Mouse (Mus musculus): ENCODE results near the gene Cntnap5c. TPM values are rescaled to one million over a fixed set of nuclear protein-coding genes. Genes with fewer than 3 reads are reported as not detected.
"Not testable (repeated sequence)": the region's sequence is repeated elsewhere in the genome, so short reads cannot be mapped to it uniquely, and the experiment has no call there.

Cntnap5c gene
- polyA plus RNA-seq, 1 experiment from 2014 or later = 0.03 TPM

- no peak for TF ChIP-seq CTCF (IDR thresholded peaks at IDR 0.05)
- in situ Hi-C loops (cut with MboI; ENCODE audit: low pct_unique_long_range_greater_than_20kb) = no loop called here
- POLR2A ChIA-PET = interaction anchor here (0.6 kb wide), 1 partner anchor 68 kb away, joined by 3 read pairs; the partner anchor contains the start of gene Cntnap5c
- ATAC-seq (no peak), DNase-seq (ENCODE audit: low read depth, low spot score) (no peak)
- CTCF ChIA-PET = no interaction called here
- H3K27me3 ChIP-seq = no peaks in the 10 kb centered on the region
These were observed 68.0 kb downstream of the Cntnap5c start for GRCm38 (mm10) chr17:57837090-57837971.

- POLR2A ChIA-PET; ATAC-seq; H3K27me3 ChIP-seq; in situ Hi-C loops (cut with MboI; ENCODE audit: low pct_unique_long_range_greater_than_20kb); DNase-seq (ENCODE audit: low read depth, low spot score); CTCF ChIA-PET: not testable (repeated sequence)
These were observed 86.4 kb downstream of the Cntnap5c start for GRCm38 (mm10) chr17:57855811-57856210.

- CTCF ChIA-PET = no interaction called here
These were observed 96.6 kb downstream of the Cntnap5c start for GRCm38 (mm10) chr17:57865996-57866395.

DNA sequence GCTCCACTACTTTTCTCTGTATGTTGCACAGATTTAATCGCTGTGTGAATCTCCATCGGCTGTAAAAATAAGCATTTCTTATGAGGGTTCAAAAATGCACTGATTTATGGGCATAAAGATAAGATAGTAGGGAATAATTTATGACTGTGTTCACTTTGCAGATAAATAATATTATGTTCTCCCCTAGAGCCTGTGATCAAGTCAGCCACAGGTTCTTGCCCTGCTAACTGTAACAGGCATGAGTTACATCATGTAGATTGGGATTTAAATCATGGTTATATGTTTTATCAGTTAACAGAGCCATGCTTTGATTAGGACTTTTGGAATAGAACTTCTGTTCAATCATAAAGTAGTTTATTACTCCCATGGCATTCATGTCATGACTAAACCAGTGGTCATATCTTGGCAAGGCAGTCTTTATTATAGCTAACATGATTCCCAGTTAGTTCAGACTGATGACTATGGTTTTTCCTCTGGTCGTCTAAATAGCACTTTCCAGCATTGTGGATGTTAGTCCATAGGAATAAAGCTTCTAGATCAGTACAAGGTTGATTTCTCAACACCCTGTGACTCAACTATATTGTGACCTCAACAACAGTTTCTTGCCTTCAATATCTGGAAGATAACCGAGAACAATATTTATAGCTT is 118.5 kb downstream of the Cntnap5c start:
- CTCF ChIA-PET = interaction anchor here (2.1 kb wide), 1 partner anchor 14 kb away, joined by 4 read pairs; no protein-coding TSS in a partner anchor
- no peak for TF ChIP-seq CTCF (IDR thresholded peaks at IDR 0.05)
- no peak for ATAC-seq
- DNase-seq (ENCODE audit: low read depth, low spot score) = no peak
- in situ Hi-C loops (cut with MboI; ENCODE audit: low pct_unique_long_range_greater_than_20kb) = no loop called here
- H3K27me3 ChIP-seq = no peaks in the 10 kb centered on the region
- POLR2A ChIA-PET = interaction anchor here (0.6 kb wide), 1 partner anchor 20 kb away, joined by 3 read pairs; no protein-coding TSS in a partner anchor

More at GRCm38 (mm10) chr17:57865996-57866395, 96.6 kb downstream of the Cntnap5c start:
- POLR2A ChIA-PET = no interaction called here
- ATAC-seq (no peak), DNase-seq (ENCODE audit: low read depth, low spot score) (no peak)
- in situ Hi-C loops (cut with MboI; ENCODE audit: low pct_unique_long_range_greater_than_20kb) = no loop called here
- no peak for TF ChIP-seq CTCF (IDR thresholded peaks at IDR 0.05)
- H3K27me3 ChIP-seq = no peaks in the 10 kb centered on the region

GRCm38 (mm10) chr17:57911770-57912293 is 142.5 kb downstream of the Cntnap5c start:
- ChIA-PET CTCF (no interaction called here), POLR2A (no interaction called here)
- in situ Hi-C loops (cut with MboI; ENCODE audit: low pct_unique_long_range_greater_than_20kb) = no loop called here
- no peak for TF ChIP-seq CTCF (IDR thresholded peaks at IDR 0.05)
- ATAC-seq = no peak
- H3K27me3 ChIP-seq = no peaks in the 10 kb centered on the region
- DNase-seq (ENCODE audit: low read depth, low spot score) = no peak

DNA sequence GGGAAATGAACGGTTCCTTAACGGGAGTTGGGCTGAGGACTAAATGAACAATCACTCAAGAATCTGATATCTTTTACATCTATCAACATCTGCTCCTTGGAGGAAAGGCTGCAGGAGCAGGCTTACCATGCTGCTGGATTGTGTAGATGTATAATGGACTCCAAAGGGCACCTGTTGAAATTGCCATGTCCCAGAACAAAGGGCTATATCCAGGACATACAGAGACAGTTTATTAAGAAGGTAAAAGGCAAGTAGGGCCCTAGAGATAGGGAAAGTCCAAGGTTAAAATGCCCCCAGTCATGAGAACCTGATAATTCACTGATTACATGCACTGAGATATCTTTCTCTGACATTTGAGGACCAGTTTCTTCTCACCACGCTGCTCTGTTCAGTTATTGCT is 214.9 kb downstream of the Cntnap5c start:
- ChIA-PET CTCF (no interaction called here), POLR2A (no interaction called here)
- no peak for ATAC-seq
- TF ChIP-seq CTCF (IDR thresholded peaks at IDR 0.05) = no peak
- in situ Hi-C loops (cut with MboI; ENCODE audit: low pct_unique_long_range_greater_than_20kb) = loop anchor here (10.0 kb wide), 1 partner anchor 841 kb away; no protein-coding TSS in a partner anchor
- H3K27me3 ChIP-seq = no peaks in the 10 kb centered on the region
- no peak for DNase-seq (ENCODE audit: low read depth, low spot score)

- POLR2A ChIA-PET = no interaction called here
These were observed 219.1 kb downstream of the Cntnap5c start for GRCm38 (mm10) chr17:57988420-57988819.

DNA sequence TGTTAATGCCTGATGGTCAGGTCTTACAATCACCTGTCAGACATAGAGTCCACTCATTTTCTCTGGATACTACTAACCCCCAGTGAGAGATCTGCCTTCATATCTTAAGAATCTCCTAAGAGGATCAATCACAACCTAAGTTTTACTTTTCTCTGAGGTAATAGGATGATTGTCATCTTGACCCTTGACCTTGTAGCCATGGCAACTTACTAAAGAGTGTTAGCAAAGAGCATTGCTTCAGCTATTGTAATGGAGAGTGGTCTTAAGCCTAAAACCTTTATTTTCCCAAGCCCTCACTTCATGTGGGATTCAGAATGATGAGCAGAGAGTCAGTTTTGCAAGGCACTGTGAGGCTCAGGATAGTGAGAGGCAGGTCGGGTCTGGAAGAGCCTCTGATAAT is 227.1 kb downstream of the Cntnap5c start:
- no peak for TF ChIP-seq CTCF (IDR thresholded peaks at IDR 0.05)
- ChIA-PET POLR2A (no interaction called here), CTCF (interaction anchor here (1.4 kb wide), 1 partner anchor 10 kb away, joined by 3 read pairs; no protein-coding TSS in a partner anchor)
- in situ Hi-C loops (cut with MboI; ENCODE audit: low pct_unique_long_range_greater_than_20kb) = no loop called here
- DNase-seq (ENCODE audit: low read depth, low spot score) (no peak), ATAC-seq (no peak)
- H3K27me3 ChIP-seq = no peaks in the 10 kb centered on the region

More at GRCm38 (mm10) chr17:57988420-57988819, 219.1 kb downstream of the Cntnap5c start:
- DNase-seq (ENCODE audit: low read depth, low spot score) = no peak
- ATAC-seq = no peak
- CTCF ChIA-PET = interaction anchor here (0.9 kb wide), 1 partner anchor 9 kb away, joined by 3 read pairs; no protein-coding TSS in a partner anchor
- TF ChIP-seq CTCF (IDR thresholded peaks at IDR 0.05) = no peak
- in situ Hi-C loops (cut with MboI; ENCODE audit: low pct_unique_long_range_greater_than_20kb) = loop anchor here (10.0 kb wide), 1 partner anchor 836 kb away; no protein-coding TSS in a partner anchor
- H3K27me3 ChIP-seq = no peaks in the 10 kb centered on the region

GRCm38 (mm10) chr17:57999080-57999479 is 229.7 kb downstream of the Cntnap5c start:
- TF ChIP-seq CTCF (IDR thresholded peaks at IDR 0.05) = no peak
- ATAC-seq (peak; percentile 76), DNase-seq (ENCODE audit: low read depth, low spot score) (peak; percentile 25)
- ChIA-PET CTCF (no interaction called here), POLR2A (no interaction called here)
- in situ Hi-C loops (cut with MboI; ENCODE audit: low pct_unique_long_range_greater_than_20kb) = no loop called here
- no peaks in the 10 kb centered on the region for H3K27me3 ChIP-seq

DNA sequence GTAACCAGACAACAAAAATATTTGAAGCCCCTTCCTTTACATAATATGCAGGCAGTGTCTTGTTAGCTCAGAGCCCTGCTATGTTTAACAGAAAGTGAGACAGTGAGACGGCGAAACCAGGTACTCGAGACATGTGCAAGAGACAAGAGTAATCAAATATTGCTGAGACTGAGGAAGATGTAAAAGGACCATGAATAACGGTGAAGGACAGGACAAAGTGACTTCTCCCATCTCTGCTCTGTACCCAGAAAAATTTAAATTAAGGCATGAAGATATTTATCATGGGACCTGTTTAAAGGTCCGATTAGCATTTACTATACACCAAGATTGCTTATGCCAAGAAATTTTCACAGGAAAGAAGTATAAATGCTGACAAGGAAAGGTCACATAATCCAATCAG is 233.5 kb downstream of the Cntnap5c start:
- no peak for TF ChIP-seq CTCF (IDR thresholded peaks at IDR 0.05)
- ATAC-seq = no peak
- in situ Hi-C loops (cut with MboI; ENCODE audit: low pct_unique_long_range_greater_than_20kb) = no loop called here
- CTCF ChIA-PET = no interaction called here
- DNase-seq (ENCODE audit: low read depth, low spot score) = no peak
- H3K27me3 ChIP-seq = no peaks in the 10 kb centered on the region
- POLR2A ChIA-PET = no interaction called here

DNA sequence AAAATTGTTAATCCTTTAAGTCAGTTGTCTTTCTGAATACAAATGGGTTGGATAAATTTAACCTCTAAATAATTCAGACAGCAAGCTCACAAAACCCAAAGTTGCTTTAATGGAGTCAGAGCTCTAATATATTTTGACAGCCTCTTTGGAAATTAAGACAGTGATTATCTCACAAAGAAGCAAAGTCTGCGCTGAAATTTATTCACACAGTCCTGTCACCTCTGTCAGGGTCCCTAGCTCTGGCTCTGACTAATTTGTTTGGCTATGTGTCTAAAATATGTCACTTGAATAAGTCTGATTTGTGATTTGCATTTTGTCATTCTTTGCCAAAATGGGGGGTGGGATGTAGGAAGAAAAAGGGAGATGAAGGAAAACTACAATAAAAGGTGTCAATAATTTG is 234.0 kb downstream of the Cntnap5c start:
- in situ Hi-C loops (cut with MboI; ENCODE audit: low pct_unique_long_range_greater_than_20kb) = no loop called here
- H3K27me3 ChIP-seq = no peaks in the 10 kb centered on the region
- ATAC-seq (no peak), DNase-seq (ENCODE audit: low read depth, low spot score) (no peak)
- ChIA-PET CTCF (no interaction called here), POLR2A (no interaction called here)
- no peak for TF ChIP-seq CTCF (IDR thresholded peaks at IDR 0.05)

Measured in Patski (cell line).